Mouse (Mus musculus): ENCODE results near the gene Ankrd54. TPM values are rescaled to one million over a fixed set of nuclear protein-coding genes. Genes with fewer than 3 reads are reported as not detected.
"Not testable (repeated sequence)": the region's sequence is repeated elsewhere in the genome, so short reads cannot be mapped to it uniquely, and the experiment has no call there.

Gene Ankrd54
- total and polyA plus RNA-seq, 3 experiments: 21.8 to 38.6 (median 26.4) TPM

GRCm38 (mm10) chr15:79009734-79010133, 53.0 kb downstream of the Ankrd54 start:
- peaks cover 0 to 6% of the 10 kb centered on the region in 2 experiments; a peak in 1 of 4 replicates for H3K4me1 ChIP-seq (ENCODE audit: control insufficient read depth in 1 of 2, insufficient read depth in 2 of 2)
- no peak overlapping the region for H3K9ac ChIP-seq (ENCODE audit: insufficient read depth, low read depth)
- in situ Hi-C loops (cut with MboI; ENCODE audit: low pct_ligation_motif_present, low pct_unique_long_range_greater_than_20kb, low sequenced_read_pairs) (loop anchor here (5.0 kb wide), 1 partner anchor 57 kb away; no protein-coding TSS in a partner anchor), dilution Hi-C loops (cut with MboI; ENCODE audit: extremely low pct_ligation_motif_present, extremely low pct_unique_long_range_greater_than_20kb, low sequenced_read_pairs) (no loop called here)
- H3K4me2 ChIP-seq (ENCODE audit: insufficient read depth, low read depth, poor library complexity, severe bottlenecking): no peak overlapping the region
- H3K79me2 ChIP-seq (replicated peaks; ENCODE audit: control insufficient read depth, extremely low read depth, insufficient read depth, poor library complexity, severe bottlenecking): no peaks in the 10 kb centered on the region
- no peaks in the 10 kb centered on the region for H3K27me3 ChIP-seq (replicated peaks)
- DNase-seq (ENCODE audit: extremely low read depth): no peak
- H3K36me3 ChIP-seq (replicated peaks in 1 of 2; ENCODE audit: control insufficient read depth in 1 of 2, insufficient read depth in 1 of 2, low read length in 1 of 2): peaks cover 16 to 31% of the 10 kb centered on the region in 2 experiments
- H3K27ac ChIP-seq (ENCODE audit: insufficient read depth, low read depth): no peak overlapping the region
- H3K4me3 ChIP-seq (replicated peaks in 1 of 3; ENCODE audit: low read depth in 2 of 3, low read length in 2 of 3, poor library complexity in 1 of 3): no peak overlapping the region
- no peaks in the 10 kb centered on the region for H3K9me3 ChIP-seq (replicated peaks; ENCODE audit: low read length)
- TF ChIP-seq KAT2A (IDR thresholded peaks at IDR 0.05; ENCODE audit: insufficient replicate concordance, low read length): no peak
- no peak for TF ChIP-seq MYC (IDR thresholded peaks at IDR 0.05; ENCODE audit: low read depth, low read length)
- no peak for TF ChIP-seq POLR2AphosphoS2 (IDR thresholded peaks at IDR 0.05; ENCODE audit: low read depth, low read length)
- no peak for TF ChIP-seq ELF1 (IDR thresholded peaks at IDR 0.05; ENCODE audit: low read depth, low read length)
- TF ChIP-seq MEF2A (IDR thresholded peaks at IDR 0.05; ENCODE audit: borderline replicate concordance, low read depth, low read length): no peak
- TF ChIP-seq RAD21 (IDR thresholded peaks at IDR 0.05; ENCODE audit: low read depth, low read length): no peak
- no peak for TF ChIP-seq SMC3 (IDR thresholded peaks at IDR 0.05; ENCODE audit: low read depth, low read length)
- TF ChIP-seq NELFE (IDR thresholded peaks at IDR 0.05; ENCODE audit: low read depth, low read length): no peak
- no peak for TF ChIP-seq PAX5 (IDR thresholded peaks at IDR 0.05; ENCODE audit: low read length)
- no peak for TF ChIP-seq MXI1 (IDR thresholded peaks at IDR 0.05; ENCODE audit: low read depth, low read length)
- no peak for TF ChIP-seq JUN (IDR thresholded peaks at IDR 0.05; ENCODE audit: insufficient read depth, low read depth, low read length)
- TF ChIP-seq E2F4 (IDR thresholded peaks at IDR 0.05; ENCODE audit: insufficient replicate concordance, low read depth, low read length): no peak
- no peak for TF ChIP-seq RCOR1 (conservative IDR thresholded peaks at IDR 0.05; ENCODE audit: low read depth, low read length)
- TF ChIP-seq JUND (conservative IDR thresholded peaks at IDR 0.05; ENCODE audit: low read depth, low read length): no peak
- no peak for TF ChIP-seq ZNF384 (IDR thresholded peaks at IDR 0.05; ENCODE audit: low read depth, low read length)
- TF ChIP-seq USF2 (conservative IDR thresholded peaks at IDR 0.05; ENCODE audit: low read depth, low read length): no peak
- no peak for TF ChIP-seq GABPA (IDR thresholded peaks at IDR 0.05; ENCODE audit: insufficient replicate concordance, low read depth, low read length)
- no peak for TF ChIP-seq CHD1 (IDR thresholded peaks at IDR 0.05; ENCODE audit: low read depth, low read length)

DNA sequence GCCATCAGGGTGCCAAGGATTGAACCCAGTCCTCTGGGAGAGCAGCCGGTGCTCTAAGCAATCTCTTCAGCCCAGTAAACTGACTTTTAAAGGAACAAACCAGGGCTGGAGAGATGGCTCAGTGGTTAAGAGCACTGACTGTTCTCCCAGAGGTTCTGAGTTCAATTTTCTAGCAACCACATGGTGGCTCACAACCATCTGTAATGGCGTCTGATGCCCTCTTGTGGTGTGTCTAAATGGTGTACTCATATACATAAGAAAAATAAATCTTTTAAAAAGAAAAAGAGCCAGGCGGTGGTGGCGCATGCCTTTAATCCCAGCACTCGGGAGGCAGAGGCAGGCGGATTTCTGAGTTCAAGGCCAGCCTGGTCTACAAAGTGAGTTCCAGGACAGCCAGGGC, 54.9 kb downstream of the Ankrd54 start:
- H3K4me1 ChIP-seq (ENCODE audit: control insufficient read depth in 1 of 2, insufficient read depth in 2 of 2); H3K79me2 ChIP-seq (replicated peaks; ENCODE audit: control insufficient read depth, extremely low read depth, insufficient read depth, poor library complexity, severe bottlenecking); H3K4me2 ChIP-seq (ENCODE audit: insufficient read depth, low read depth, poor library complexity, severe bottlenecking); H3K4me3 ChIP-seq (replicated peaks in 1 of 3; ENCODE audit: low read depth in 2 of 3, low read length in 2 of 3, poor library complexity in 1 of 3); H3K27me3 ChIP-seq (replicated peaks); DNase-seq (ENCODE audit: extremely low read depth); H3K9me3 ChIP-seq (replicated peaks; ENCODE audit: low read length); H3K27ac ChIP-seq (ENCODE audit: insufficient read depth, low read depth); dilution Hi-C loops (cut with MboI; ENCODE audit: extremely low pct_ligation_motif_present, extremely low pct_unique_long_range_greater_than_20kb, low sequenced_read_pairs); H3K9ac ChIP-seq (ENCODE audit: insufficient read depth, low read depth): not testable (repeated sequence)
- H3K36me3 ChIP-seq (replicated peaks in 1 of 2; ENCODE audit: control insufficient read depth in 1 of 2, insufficient read depth in 1 of 2, low read length in 1 of 2): peaks cover 35 to 50% of the 10 kb centered on the region in 2 experiments
- in situ Hi-C loops (cut with MboI; ENCODE audit: low pct_ligation_motif_present, low pct_unique_long_range_greater_than_20kb, low sequenced_read_pairs): loop anchor here (5.0 kb wide), 1 partner anchor 56 kb away; no protein-coding TSS in a partner anchor
- TF ChIP-seq MYC (IDR thresholded peaks at IDR 0.05; ENCODE audit: low read depth, low read length) (peak; percentile 63; the same call in 1 of the 2 replicates), SMC3 (IDR thresholded peaks at IDR 0.05; ENCODE audit: low read depth, low read length) (peak; percentile 41), RAD21 (IDR thresholded peaks at IDR 0.05; ENCODE audit: low read depth, low read length) (peak; percentile 24), CTCF (conservative IDR thresholded peaks at IDR 0.05 in 1 of 2, IDR thresholded peaks at IDR 0.05 in 1 of 2; ENCODE audit: low read depth in 2 of 2, low read length in 2 of 2) (peak in 1 of 2 experiments; percentile 70; a peak in 2 of 4 replicates)
